Mouse (Mus musculus): ENCODE results near the gene Aagab.

- TF ChIP-seq CTCF (IDR thresholded peaks at IDR 0.05; ENCODE audit: insufficient read depth, low read length) (no peak), POLR2A (IDR thresholded peaks at IDR 0.05; ENCODE audit: borderline replicate concordance, extremely low read depth, low read depth, low read length) (no peak)
These were observed 10.4 kb downstream of the Aagab start for GRCm38 (mm10) chr9:63612565-63613515.
